Mouse (Mus musculus) megakaryocyte, adult 5-6 weeks (primary cell): ENCODE results near the gene Sec14l3. TPM values are rescaled to one million over a fixed set of nuclear protein-coding genes. Genes with fewer than 3 reads are reported as not detected.
"Not testable (repeated sequence)": the region's sequence is repeated elsewhere in the genome, so short reads cannot be mapped to it uniquely, and the experiment has no call there.

Source experiments
- ATAC-seq: 2 replicates; pipeline ENCODE4 v1.8.0; 2016; ENCODE audit warnings: mild to moderate bottlenecking, inconsistent platforms; ENCODE audit not compliant: poor library complexity, severe bottlenecking
- total RNA-seq, 2 experiments: library from RNA; stranded (forward) in 1 of 2; stranded (reverse) in 1 of 2; fragments of 153-499, 151-499 nt in 1 of 2; fragments of 221-1000, 200-1000 nt in 1 of 2; gene quantifications; 2 replicates each; pipeline versions ENCODE4 v1.2.3 to v1.2.4; 2015 to 2017

The Sec14l3 gene
- total RNA-seq, 2 experiments from 2014 or later = not detected

DNA sequence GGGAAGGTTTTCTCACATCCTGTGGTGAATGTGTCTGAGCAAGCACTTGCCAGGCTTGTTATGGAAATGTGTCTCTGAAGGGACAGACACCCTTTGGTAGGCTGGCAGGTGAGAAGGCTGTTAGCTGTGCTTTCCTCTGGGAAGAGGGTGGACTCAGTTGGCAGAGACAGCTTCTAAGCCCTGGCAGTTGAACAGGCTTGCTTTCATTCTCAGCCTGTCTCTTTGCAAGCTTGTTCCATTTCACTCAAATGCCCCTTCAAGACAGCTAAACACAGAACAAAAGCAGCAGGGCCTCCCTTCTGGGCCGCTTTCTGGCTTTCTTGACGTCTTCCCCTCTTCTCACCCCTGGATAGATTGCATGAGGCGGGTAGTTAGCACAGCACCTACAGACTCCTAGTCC lies 34.8 kb downstream of the Sec14l3 start:
- no peak for ATAC-seq

- no peak for ATAC-seq
These were observed 37.2 kb downstream of the Sec14l3 start for GRCm38 (mm10) chr11:4101851-4102250.

DNA sequence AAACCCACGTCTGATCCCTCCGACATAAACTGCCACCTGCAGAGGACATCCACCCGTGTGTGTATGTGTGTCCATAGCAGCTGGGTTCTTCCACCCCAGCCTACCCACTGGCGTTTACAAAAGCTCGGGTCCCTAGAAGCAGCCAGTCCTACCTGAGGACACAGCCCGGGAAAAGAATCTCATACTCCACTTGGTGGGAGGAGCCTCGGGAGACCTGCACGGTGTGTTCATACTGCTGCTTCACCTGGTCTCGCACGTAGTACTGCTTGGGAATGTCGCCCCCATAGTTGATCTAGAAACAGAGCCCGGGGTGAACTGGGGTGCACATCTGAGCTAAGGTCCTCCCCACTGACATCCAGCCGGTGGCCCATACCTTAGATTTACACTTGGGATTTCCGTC lies 38.9 kb downstream of the Sec14l3 start:
- no peak for ATAC-seq

GRCm38 (mm10) chr11:4104989-4105388 lies 40.3 kb downstream of the Sec14l3 start:
- no peak for ATAC-seq

- no peak for ATAC-seq
These were observed 40.8 kb downstream of the Sec14l3 start for GRCm38 (mm10) chr11:4105444-4105843.

- not testable (repeated sequence) for ATAC-seq
These were observed 43.3 kb downstream of the Sec14l3 start for GRCm38 (mm10) chr11:4107901-4108300.

- ATAC-seq = no peak
These were observed 44.0 kb downstream of the Sec14l3 start for GRCm38 (mm10) chr11:4108691-4109090.

- no peak for ATAC-seq
These were observed 47.4 kb downstream of the Sec14l3 start for GRCm38 (mm10) chr11:4112033-4112432.

- no peak for ATAC-seq
These were observed 48.2 kb downstream of the Sec14l3 start for GRCm38 (mm10) chr11:4112861-4113260.

GRCm38 (mm10) chr11:4113496-4113895 lies 48.9 kb downstream of the Sec14l3 start:
- ATAC-seq = no peak

DNA sequence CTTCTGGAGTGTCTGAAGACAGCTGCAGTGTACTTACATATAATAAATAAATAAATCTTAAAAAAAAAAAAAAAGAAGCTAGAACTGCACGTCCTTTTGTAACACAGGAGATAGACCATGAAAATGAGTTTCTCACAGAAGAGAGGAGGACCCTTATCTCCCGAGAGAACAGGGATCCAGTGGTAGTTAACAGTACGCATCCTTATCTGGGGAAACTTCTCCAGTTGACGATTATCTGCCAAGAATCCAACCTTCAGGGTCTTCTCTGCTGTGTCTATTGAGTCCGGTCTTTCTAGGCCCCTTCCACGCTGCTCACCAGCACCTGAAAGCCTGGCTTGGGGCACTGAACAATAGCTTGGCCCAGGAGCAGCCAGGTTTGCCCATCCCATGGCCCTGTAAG lies 49.3 kb downstream of the Sec14l3 start:
- ATAC-seq = no peak

- ATAC-seq = not testable (repeated sequence)
These were observed 49.9 kb downstream of the Sec14l3 start for GRCm38 (mm10) chr11:4114541-4114940.

DNA sequence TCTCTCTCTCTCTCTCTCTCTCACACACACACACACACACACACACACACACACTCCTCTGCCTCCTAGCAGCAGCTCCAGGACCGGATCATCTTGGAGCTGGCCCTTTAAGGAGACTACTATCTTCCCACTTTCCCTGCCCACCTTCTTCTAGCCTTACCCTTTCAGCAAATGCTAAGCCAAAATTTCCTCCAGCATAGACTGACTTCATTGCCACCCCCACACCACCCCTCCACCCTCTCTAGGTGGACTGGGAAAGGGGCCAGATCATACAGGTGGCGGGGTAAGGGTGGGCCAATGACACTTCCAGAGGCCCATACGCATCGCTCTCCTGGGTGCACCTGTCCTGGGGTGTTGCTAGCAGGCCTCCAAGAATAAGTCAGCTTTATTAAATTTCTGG lies 50.8 kb downstream of the Sec14l3 start:
- ATAC-seq = no peak

DNA sequence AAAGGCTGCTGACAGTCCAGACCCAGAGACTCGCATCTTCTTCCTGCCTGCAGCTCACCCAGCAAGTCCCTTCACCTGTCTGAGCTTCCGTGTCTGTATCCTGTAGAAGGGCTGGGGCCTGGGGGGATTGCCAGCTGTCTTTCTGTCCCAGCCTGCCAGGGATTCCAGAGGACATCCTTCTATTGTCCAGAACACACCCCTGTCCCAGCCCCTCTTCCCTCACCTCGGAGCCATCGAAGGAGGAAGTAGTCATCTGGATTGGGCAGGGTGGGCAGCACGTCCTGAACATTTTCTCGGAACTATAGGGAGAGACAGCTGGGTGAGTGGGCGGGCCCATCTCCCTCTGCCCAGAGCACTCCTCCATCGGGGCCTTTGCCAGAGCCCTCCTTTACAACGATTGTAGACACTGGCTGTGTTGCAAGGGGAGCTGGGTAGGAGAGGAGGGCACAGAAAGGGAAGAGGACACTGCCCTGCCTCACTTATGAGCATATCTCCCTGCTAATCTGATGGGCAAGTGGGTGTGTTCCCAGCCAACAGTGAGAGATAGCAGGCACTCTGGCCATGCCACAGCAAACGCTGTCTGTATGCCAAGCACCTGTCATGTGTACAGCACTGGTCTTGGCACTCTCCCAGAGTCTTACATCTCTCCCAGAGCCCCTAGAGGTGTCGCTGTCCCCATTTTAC lies 52.0 kb downstream of the Sec14l3 start:
- ATAC-seq = peak; percentile 20; the same call in 1 of the 2 replicates

DNA sequence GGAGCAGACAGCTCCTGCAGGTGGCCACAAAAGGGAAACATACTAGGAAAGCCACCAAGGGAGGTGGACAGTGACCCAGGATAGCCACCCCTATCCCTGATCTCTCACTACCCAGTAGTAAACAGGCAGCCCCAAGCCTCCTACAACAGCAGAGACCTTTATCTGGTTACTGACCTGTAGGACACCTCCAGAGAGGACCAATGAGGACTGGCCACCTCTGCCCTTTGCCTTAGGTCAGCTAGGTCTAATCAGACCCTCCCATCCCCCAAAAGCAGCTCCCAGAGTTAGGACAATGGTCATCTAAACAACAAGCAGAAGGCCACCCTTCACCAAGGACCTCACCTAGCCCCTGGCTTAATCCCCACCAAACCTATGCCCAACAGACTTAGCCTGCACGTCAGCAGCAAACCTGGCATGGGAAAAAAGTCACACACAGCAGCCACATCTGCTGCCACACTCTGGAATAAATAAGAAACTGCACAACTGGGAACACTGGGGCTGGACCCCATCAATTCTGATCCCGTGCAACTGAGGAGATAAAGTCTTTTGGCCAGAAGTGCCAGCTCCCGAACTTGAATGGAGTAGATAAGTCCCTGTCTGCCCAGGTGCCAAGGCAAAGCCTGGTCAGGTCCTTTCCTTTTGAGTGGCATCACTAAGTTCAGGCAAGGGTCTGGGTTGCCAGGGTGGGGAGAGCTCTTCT lies 52.9 kb downstream of the Sec14l3 start:
- ATAC-seq = 0 out of 2 replicates have a peak, but pooled peaks have one; percentile 24

GRCm38 (mm10) chr11:4118081-4118921 lies 53.7 kb downstream of the Sec14l3 start:
- ATAC-seq = no peak

DNA sequence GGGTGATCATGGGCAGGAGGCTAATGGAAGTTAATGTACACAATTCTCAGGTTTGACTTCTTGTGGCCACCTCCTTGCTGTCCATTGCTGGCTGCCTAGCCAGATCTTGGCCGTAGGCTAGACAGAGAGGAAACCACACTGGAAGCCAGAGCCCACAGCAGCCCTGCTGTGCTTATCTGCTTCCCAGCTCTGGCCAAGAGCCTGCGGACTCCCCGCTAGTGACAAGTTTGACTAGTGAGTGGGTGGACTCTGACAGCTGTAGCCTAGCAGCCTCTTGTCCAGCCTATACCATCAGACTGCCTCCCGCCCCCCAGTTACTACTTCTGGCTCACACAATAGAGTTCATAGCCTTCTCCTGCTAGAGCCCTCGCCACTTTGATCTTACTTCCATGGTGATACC lies 55.0 kb downstream of the Sec14l3 start:
- no peak for ATAC-seq

GRCm38 (mm10) chr11:4121691-4122090 lies 57.0 kb downstream of the Sec14l3 start:
- no peak for ATAC-seq

- no peak for ATAC-seq
These were observed 57.6 kb downstream of the Sec14l3 start for GRCm38 (mm10) chr11:4122226-4122625.

DNA sequence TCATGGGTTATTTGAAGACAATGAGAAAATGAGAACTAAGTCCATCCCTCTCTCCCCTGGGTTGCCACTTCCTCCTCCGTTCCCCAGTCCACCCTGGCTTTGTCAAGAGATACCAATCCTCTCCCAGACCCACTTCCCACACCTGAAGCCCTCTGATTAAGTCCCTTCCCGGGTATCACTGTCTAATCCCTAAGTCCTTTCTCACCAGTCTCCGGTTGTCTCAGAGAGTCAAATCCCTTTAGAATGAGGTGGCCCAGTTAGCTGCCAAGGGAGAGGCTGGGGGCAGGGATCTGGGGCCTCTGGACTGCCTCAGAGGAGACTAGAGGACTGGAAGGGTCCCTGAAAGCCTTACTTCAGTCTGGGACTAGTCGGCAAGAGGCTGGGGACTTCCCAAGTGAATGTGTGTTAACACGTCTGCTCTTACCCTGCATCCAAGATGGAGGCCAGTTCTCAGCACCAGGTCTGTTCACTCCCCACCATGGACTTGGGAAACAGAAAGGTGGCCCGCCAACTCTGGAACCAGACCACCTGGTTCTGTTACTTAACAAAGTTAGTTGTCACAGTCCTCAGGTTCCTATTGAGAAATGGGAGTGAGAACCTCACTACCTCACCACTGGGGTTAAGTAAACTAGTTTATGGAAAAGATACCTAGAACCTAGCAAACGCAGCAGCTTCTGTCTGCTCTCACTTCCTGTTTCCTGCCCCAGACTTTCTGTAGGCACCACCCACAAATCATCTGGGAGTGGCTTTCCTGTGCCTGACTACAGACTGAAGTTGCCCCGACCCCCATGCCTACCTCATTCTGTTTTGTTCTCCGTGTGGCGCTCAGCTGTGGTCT lies 58.3 kb downstream of the Sec14l3 start, which contains the start of gene Sec14l2:
Gene Sec14l2, minus strand, starts transcription at position 674 of the 838 bp plus-strand sequence.
- peak; percentile 82 for ATAC-seq
